Mouse (Mus musculus) cerebellum, adult 11 months (tissue): ENCODE results near the gene Melk.

ENCODE experiments used
- DNase-seq: peaks from one replicate; pipeline ENCODE4 v3.0.0; 2022

The Melk gene

GRCm38 (mm10) chr4:44327976-44328375 lies 27.3 kb downstream of the Melk start:
- no peak for DNase-seq

GRCm38 (mm10) chr4:44335006-44335405 lies 34.3 kb downstream of the Melk start:
- no peak for DNase-seq

GRCm38 (mm10) chr4:44361670-44362069 lies 61.0 kb downstream of the Melk start:
- DNase-seq: no peak

GRCm38 (mm10) chr4:44363434-44364013 lies 62.8 kb downstream of the Melk start:
- DNase-seq: no peak

GRCm38 (mm10) chr4:44392231-44393216 lies 91.8 kb downstream of the Melk start:
- no peak for DNase-seq

GRCm38 (mm10) chr4:44402607-44403006 lies 101.9 kb downstream of the Melk start:
- DNase-seq: no peak

GRCm38 (mm10) chr4:44404487-44404886 lies 103.8 kb downstream of the Melk start:
- DNase-seq: no peak
